Mouse (Mus musculus): ENCODE data around the gene Utp11.

DNA sequence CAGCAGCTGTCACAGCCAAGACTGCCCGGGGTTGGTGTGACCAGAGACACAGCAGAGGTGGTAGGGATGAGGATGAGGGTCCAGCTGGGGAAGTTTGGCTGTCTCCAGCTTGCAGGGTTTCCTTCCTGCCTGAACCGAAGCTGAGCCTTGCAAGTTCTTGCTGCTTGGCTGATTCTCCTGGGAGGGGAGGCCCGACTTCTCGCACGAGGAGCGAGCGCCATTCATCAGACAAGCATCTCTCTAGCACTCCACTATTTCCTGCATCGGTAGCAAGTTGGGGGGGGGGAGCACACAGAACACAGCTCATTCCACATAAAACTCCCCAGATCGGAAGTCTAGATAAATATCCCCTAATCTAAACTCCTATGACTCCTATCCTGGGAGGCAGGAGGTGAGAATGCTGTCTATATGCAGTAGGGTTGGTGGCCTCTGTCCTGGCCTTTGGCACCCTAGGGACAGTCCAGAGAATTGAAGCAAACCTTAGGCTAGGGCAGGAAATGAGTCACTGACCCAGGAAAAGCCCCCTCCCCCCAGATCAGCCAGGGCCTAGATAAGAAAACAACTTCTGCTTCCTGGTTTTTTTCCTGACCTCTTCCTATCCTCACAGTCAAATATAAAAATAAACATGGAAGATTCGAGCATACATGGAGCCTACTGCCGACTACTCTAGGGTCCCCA, 11.5 kb upstream of the Utp11 start:
- TF ChIP-seq CTCF (IDR thresholded peaks at IDR 0.05; ENCODE audit: low read depth) (no peak), EP300 (IDR thresholded peaks at IDR 0.05; ENCODE audit: low read depth) (no peak)
